Mouse (Mus musculus): ENCODE data around the gene Sgo2a.
A peak's percentile ranks its signal among the peaks of the same experiment; 100 is the strongest.
"Not testable (repeated sequence)": the region's sequence is repeated elsewhere in the genome, so short reads cannot be mapped to it uniquely, and the experiment has no call there.

The Sgo2a gene

DNA sequence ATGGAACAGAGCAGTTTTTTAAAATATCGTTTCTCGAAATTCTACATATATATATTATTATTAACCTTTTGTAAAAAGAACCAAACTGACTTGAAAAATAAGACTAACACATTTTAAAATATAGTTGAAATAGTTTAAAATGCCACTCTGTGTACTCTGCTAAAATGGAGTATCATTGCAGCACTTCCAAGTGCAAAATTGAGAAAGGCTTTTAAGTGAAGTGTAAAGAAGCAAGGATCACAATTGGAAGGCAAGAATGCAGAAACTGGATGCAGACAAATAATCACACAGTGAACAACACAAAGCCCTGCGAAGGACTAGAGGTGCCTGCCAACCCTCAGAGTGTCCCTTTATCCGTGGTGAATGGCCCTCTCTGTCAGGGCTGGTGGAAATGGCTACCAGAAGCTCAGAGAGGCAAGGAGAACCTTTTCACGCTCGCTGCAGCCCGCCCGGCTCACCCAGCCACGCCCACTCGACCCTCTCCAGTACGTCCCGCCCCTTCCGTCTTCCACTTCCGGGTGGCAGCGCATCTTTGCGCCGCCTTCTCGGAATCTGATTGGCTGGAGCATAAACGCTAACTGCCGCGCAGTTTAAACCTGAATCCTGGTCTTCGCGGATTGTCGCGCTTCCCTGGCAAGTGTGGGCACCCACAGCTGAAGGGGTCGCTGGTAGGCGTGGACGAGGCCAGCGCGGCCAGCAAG, at the start of gene Sgo2a:
Gene Sgo2a, plus strand, starts transcription at position 540 of the 701 bp plus-strand sequence.
- peak; percentile 91 for DNase-seq

GRCm38 (mm10) chr1:57947552-57948347, 48.0 kb upstream of the Sgo2a start:
- DNase-seq, result no peak

DNA sequence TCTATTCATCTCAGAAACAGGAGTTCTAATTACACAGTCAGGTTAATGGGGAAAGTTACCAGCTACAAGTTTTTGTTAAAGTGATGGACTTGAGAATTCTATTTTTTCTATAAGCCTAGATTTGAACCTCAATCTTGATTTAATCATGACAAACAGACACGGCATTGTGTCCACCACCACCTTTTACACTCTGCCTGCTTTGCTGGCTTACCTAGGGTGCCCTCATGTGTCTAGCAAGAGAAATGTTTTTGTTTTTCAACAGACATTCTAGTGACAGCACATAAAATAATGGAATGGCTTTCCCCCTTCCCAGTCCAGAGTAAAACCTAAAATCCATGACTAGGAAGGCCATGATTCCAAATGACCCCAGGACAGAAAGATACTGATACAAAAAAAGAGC, 46.6 kb upstream of the Sgo2a start:
- DNase-seq, result no peak

DNA sequence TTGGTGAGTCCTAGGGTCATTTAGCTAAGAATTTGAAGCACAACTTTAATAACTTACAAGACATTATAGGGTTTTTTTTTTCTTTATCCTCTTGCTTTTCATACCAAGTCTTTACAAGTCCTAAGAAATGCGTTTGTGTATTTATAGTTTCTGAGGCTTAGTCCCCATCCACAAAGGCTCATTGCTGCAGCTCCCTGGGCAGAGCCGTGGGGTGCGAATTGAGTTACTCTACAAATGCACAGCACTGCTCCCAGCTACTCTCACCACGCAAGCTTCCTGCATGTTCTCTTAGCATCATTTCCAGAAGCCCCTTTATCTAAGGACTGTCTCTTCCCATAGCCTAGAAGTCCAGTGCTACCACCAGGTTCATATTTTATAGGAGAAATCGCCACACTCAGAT, 46.1 kb upstream of the Sgo2a start:
- DNase-seq, result no peak

DNA sequence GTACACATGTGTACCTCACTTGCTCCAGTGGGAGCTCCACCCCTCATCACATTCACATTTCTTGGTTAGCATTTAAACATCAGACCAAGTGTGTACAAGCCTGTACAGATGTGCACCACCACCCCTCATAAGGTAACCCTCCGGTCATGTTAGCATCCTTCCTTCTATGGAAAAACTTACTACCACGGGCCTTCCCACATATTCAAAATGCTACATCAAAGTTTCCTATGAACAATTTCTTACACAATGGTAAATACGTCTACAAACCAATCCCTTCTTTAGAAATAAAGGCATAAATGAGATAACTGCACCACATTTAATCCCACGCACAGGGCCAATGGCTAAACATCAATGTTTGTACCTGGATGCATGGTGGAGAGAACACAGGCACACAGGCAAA, 43.3 kb upstream of the Sgo2a start:
- DNase-seq, result no peak

DNA sequence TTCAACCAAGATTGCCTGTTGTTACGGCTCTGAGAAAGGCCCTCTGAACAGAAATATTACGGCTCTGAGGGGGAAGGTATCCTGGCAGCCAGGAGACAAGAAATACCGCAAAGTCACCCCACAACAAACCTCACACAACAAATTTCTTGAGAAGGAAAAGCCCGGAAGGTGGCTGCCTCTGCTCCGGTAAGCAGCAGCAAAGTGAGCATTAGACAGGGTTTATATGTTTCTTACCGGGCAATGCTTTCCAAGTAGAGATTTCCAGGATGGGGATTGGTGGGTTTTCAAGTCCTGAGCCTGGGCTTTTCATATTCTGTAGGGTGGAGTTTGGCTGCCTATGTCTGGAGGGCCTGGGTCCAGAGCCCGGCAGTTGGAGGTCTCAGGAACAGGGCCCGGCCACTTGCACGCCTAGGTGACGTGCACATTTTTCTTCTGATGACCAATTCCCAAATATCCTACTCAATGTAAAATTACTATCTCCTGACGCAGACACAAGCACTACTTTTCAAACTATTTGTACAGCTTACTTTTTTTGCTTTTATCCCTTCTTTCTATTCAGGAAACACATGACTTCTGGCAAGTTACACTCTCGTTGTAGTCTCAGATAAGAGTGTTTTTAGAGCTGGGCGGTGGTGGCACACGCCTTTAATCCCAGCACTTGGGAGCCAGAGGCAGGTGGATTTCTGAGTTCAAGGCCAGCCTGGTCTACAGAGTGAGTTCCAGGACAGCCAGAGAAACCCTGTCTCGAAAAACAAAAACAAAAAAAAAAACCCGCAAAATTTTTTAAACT, 42.0 kb upstream of the Sgo2a start:
- no peak for DNase-seq

DNA sequence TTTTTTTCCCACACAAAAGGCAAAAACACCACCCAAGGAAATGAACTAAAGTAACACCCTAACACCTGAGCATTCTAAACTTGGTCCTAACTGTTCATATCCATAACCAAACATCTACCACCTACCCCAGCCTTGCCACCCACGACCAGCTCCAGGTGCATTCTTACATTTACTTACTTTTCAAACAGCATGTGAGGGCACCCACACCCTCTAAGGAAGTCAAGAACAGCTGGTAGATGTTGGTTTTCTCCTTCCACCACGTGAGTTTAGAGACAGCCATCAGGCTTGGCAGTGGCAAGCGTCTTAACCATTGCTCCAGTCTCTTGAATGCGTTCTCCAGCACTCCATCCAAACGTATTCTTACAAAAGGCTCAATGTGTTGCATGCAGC, 41.4 kb upstream of the Sgo2a start:
- DNase-seq, result no peak

GRCm38 (mm10) chr1:57955774-57956173, 40.0 kb upstream of the Sgo2a start:
- no peak for DNase-seq

DNA sequence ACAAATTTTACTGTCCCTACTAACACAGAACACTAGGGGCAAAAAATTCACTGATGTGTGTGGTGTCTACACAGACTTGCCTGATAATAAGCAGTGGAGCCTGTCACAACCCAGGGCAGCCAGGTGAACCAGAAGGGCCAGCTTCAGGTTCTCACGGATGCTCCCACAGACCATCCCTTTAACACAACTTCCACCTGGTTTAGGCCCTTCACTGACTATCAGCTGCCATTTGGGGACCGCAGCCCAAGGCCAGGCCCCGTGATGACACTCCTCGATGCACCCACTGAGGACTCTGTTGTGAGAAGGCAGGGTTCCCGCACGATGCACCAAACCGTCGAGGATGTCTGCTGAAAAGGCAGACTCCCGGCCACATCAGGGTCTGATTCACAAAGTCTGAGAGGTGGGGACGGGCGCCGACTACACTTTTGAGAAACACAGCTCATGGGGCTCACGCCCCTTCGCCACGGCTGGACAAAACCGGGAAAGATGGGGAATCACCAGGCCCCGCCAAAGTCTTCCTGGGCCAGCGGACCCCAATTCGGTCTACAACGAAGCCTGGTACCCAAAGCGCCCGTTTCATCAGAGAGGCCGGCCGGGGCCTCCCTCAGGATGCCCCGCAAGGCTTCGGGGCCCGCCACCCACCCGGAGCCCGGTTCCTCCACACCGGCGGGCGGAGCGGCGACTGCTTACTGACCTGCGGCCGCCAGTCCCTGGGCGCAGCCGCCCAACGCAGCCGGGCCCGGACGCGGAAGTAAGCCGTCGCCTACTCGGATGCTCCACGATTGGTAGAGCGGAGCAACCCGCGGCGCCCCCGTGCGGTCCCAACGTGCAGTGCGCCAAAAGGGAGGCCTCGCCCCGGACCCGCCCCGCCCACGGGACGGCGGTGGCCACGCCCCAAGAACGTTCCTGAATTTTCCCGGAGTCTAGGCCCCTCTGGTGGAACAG, 26.2 kb upstream of the Sgo2a start:
- peak; percentile 98 for DNase-seq

GRCm38 (mm10) chr1:57971588-57971987, 24.2 kb upstream of the Sgo2a start:
- no peak for DNase-seq

- DNase-seq, result no peak
These were observed 18.9 kb upstream of the Sgo2a start for GRCm38 (mm10) chr1:57976860-57977259.

DNA sequence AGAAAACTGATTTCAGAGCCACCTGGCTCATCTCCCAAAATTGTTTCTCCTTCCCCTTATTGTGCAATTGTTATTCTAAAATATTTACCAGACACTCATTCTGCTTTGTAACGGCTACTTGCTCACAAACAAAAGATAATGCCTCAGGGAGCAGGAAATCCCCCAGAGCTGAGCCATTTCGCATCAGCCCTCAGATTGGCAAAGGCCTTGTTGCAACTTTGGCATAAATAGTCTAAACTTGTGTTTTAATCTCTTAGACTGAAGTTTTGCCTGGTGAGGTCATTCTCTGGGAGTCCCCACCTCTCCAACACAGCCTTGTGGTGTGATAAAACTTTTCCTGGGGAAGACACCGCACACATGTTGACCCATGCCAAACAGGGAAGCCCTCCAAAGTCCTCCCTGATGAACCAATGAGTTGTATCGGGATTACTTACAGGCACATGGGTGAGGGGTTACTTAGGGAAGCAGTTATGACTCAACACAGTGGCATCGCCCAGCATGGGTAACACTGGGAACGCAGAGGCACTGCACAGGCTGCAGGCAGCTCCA, 6.6 kb upstream of the Sgo2a start:
- no peak for DNase-seq

- DNase-seq, result no peak
These were observed 4.5 kb upstream of the Sgo2a start for GRCm38 (mm10) chr1:57991277-57991676.

GRCm38 (mm10) chr1:57996133-57996615, 403 bp downstream of the Sgo2a start:
- DNase-seq, result no peak

GRCm38 (mm10) chr1:57998146-57998545, 2.4 kb downstream of the Sgo2a start:
- DNase-seq, result no peak

DNA sequence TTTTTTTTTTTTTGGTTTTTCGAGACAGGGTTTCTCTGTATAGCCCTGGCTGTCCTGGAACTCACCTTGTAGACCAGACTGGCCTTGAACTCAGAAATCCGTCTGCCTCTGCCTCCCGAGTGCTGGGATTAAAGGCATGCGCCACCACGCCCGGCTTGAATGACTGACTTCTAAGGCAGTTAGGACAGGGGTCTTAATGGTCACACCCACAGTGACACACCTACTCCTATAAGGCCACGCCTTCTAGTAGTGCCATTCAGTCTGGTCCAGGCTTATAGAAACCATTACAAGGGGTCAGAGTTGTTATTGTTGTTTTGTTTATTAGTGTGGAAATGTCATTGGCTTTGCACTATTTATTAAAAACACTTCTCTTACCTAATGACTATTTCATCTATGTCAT, 10.6 kb downstream of the Sgo2a start:
- not testable (repeated sequence) for DNase-seq

- DNase-seq, result no peak
These were observed 23.1 kb downstream of the Sgo2a start, which contains the start of gene Kctd18 for GRCm38 (mm10) chr1:58018856-58019255. TSS of gene Kctd18 (minus strand) at chr1:58018956.

DNA sequence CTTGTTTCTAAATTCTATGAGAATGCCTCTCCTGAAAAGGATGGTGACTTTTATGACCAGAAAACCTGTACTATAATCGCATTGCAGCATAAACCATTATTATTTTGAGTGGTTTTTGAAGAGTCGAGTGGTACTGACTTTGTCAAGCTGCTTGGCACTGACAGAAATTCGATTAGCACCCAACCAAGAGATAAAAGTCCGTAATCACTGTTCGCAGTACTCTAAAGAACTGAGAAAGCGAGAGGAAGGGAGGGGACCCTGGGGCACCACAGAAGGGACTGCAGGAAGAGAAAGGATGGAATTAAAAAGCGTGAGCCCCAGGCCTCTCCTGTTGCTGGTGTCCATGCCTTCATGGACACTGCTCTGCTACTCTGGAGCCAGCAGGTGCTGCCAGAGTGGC, 31.9 kb downstream of the Sgo2a start:
- DNase-seq, result no peak

DNA sequence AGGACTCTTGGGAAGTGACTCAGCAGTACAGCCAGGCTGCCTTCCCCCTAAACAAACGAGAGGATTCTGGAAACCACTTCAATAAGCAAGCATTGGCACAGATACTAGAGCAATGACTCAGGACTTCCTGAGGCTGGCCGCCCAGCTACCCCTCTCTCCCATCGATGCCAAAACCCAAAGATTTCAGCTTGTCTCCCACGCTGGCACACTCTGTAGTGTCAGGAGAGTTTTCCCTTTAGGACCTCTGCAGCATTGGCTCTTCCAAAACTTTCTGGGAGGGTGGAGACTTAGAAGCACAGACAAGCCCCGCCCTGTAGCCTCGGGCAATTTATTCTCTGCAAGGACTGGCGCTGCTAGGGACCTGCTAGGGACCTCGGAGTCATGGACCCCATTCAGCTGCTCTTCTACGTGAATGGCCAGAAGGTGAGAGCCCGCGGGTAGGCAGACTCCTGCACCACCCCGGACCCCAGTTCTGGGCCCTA, 33.9 kb downstream of the Sgo2a start, which contains the start of gene Aox1:
Gene Aox1, plus strand, starts transcription at position 296 of the 482 bp plus-strand sequence.
- DNase-seq, result no peak

GRCm38 (mm10) chr1:58030156-58030871, 34.5 kb downstream of the Sgo2a start:
- DNase-seq, result peak; percentile 15

All from right cerebral cortex, postnatal 14 days (tissue).